ENCODE assay signal across 8 mouse cellular contexts in genomic region chr5:124187508-124188311, GRCm38 (mm10).
DNase-seq lines count a peak whose midpoint lies in the region; ATAC-seq and TF ChIP-seq lines count a peak whose summit lies in the region.

No protein-coding gene starts in this region.

- H3K9me3 ChIP-seq in forebrain, postnatal 0 days (ENCODE audit: low read length): no peaks in the 10 kb centered on the region
- H3K9me3 ChIP-seq in midbrain, postnatal 0 days (ENCODE audit: low read length): no peaks in the 10 kb centered on the region

- peaks cover 62% of the 10 kb centered on the region for H3K4me1 ChIP-seq in cerebellum, adult 2 months (ENCODE audit: control insufficient read depth, insufficient read depth, low read length)
- H3K4me1 ChIP-seq in forebrain, postnatal 0 days (ENCODE audit: insufficient read depth): peaks cover 39% of the 10 kb centered on the region
- peaks cover 37% of the 10 kb centered on the region for H3K4me1 ChIP-seq in midbrain, postnatal 0 days (ENCODE audit: insufficient read depth, low read length)

- peak overlapping the region; percentile 74 for H3K4me2 ChIP-seq in forebrain, postnatal 0 days (ENCODE audit: low read depth)
- peak overlapping the region; percentile 66 for H3K4me2 ChIP-seq in midbrain, postnatal 0 days (ENCODE audit: low read depth, low read length, poor library complexity, severe bottlenecking)

- DNase-seq in cerebellum, adult 2 months: peak in 1 of 2 experiments; percentile 60
- no peak for DNase-seq in cerebellum, adult 9-10 months
- peak; percentile 66 for DNase-seq in CD4-positive helper T cell, adult 2 months (ENCODE audit: low read depth, low spot score)
- DNase-seq in forebrain, postnatal 0 days: no peak
- DNase-seq in layer of hippocampus, postnatal 14 days (ENCODE audit: low spot score in 2 of 2): peak; percentile 60 to 83
- DNase-seq in midbrain, postnatal 0 days (ENCODE audit: low spot score): peak; percentile 77
- DNase-seq in adrenal gland, postnatal 14 days: no peak
- no peak for DNase-seq in ovary, postnatal 14 days (ENCODE audit: low spot score)

- H3K27ac ChIP-seq in cerebellum, adult 2 months (ENCODE audit: insufficient read depth, low read length): peak overlapping the region; percentile 93
- H3K27ac ChIP-seq in forebrain, postnatal 0 days (ENCODE audit: low read depth, low read length): peak overlapping the region; percentile 76
- H3K27ac ChIP-seq in midbrain, postnatal 0 days (ENCODE audit: low read depth, low read length): peak overlapping the region; percentile 84

- no peaks in the 10 kb centered on the region for H3K27me3 ChIP-seq in cerebellum, adult 2 months (ENCODE audit: control insufficient read depth, insufficient read depth, low read length)
- H3K27me3 ChIP-seq in forebrain, postnatal 0 days (ENCODE audit: insufficient read depth, low read length): no peaks in the 10 kb centered on the region
- no peaks in the 10 kb centered on the region for H3K27me3 ChIP-seq in midbrain, postnatal 0 days (ENCODE audit: insufficient read depth, low read length)

- ATAC-seq in forebrain, postnatal 0 days: peak; percentile 5; the same call in 1 of the 2 replicates
- ATAC-seq in midbrain, postnatal 0 days (ENCODE audit: low FRiP score): peak; percentile 38; the same call in 1 of the 2 replicates

- H3K9ac ChIP-seq in forebrain, postnatal 0 days: peak overlapping the region; percentile 61
- H3K9ac ChIP-seq in midbrain, postnatal 0 days (replicated peaks; ENCODE audit: low read length, poor library complexity, severe bottlenecking): peak overlapping the region; percentile 55

- H3K36me3 ChIP-seq in forebrain, postnatal 0 days (ENCODE audit: insufficient read depth): no peaks in the 10 kb centered on the region
- no peaks in the 10 kb centered on the region for H3K36me3 ChIP-seq in midbrain, postnatal 0 days (ENCODE audit: insufficient read depth, low read length)

- no peak for TF ChIP-seq CTCF in cerebellum, adult 2 months (IDR thresholded peaks at IDR 0.05; ENCODE audit: borderline replicate concordance, insufficient read depth, low read depth, low read length)
- TF ChIP-seq CTCF in forebrain, postnatal 0 days (IDR thresholded peaks at IDR 0.05; ENCODE audit: low read depth): no peak
- TF ChIP-seq CTCF in midbrain, postnatal 0 days (IDR thresholded peaks at IDR 0.05): no peak

- peak overlapping the region; percentile 9 for H3K4me3 ChIP-seq in cerebellum, adult 2 months (replicated peaks; ENCODE audit: insufficient read depth, low read depth, low read length)
- H3K4me3 ChIP-seq in forebrain, postnatal 0 days (ENCODE audit: low read depth, low read length): peak overlapping the region; percentile 42
- H3K4me3 ChIP-seq in midbrain, postnatal 0 days (ENCODE audit: low read depth, low read length): peak overlapping the region; percentile 29; the same call in 1 of the 2 replicates

- no peak for TF ChIP-seq POLR2A in cerebellum, adult 2 months (IDR thresholded peaks at IDR 0.05; ENCODE audit: borderline replicate concordance, insufficient read depth, low read length)

- 32% methylated on average over 12 of the region's 12 CpGs for WGBS in cerebellum, adult 2 months
- WGBS in forebrain, postnatal 0 days: 25% methylated on average over 12 of the region's 12 CpGs
- WGBS in midbrain, postnatal 0 days: 22% methylated on average over 11 of the region's 12 CpGs

Comparison
In these comparisons a context has a peak if more than half of its experiments do, and no peak if none do; other contexts are left out.
1. DNase-seq: peak in CD4-positive helper T cell, adult 2 months (single experiment), layer of hippocampus, postnatal 14 days (2 of 2) and midbrain, postnatal 0 days (single experiment); none in cerebellum, adult 9-10 months (single experiment), forebrain, postnatal 0 days (single experiment), adrenal gland, postnatal 14 days (single experiment) and ovary, postnatal 14 days (single experiment).
2. Peak in every context shown above with its lines, with median percentiles within 50 percentile points of each other: H3K27ac ChIP-seq and H3K4me3 ChIP-seq.